Comparison of ENCODE assay signal across 8 mouse cellular contexts in genomic region chr6:125312581-125313355, GRCm38 (mm10). TPM values are rescaled to one million over a fixed set of nuclear protein-coding genes. Genes with fewer than 3 reads are reported as not detected.
DNase-seq lines count a peak whose midpoint lies in the region; ATAC-seq and TF ChIP-seq lines count a peak whose summit lies in the region.

No protein-coding gene starts in this region.

- peak overlapping the region; percentile 50 for H3K4me3 ChIP-seq in spleen, adult 2 months (ENCODE audit: extremely low read depth, insufficient read depth, insufficient read length)
- H3K4me3 ChIP-seq in forebrain, embryonic 15.5 days = peak overlapping the region; percentile 36
- peak overlapping the region; percentile 49 for H3K4me3 ChIP-seq in limb, embryonic 11.5 days (ENCODE audit: low read depth, low read length)
- peak overlapping the region; percentile 31 for H3K4me3 ChIP-seq in midbrain, postnatal 0 days (ENCODE audit: low read depth, low read length)

- 73% methylated on average over 22 of the region's 22 CpGs for WGBS in spleen, adult 2 months
- 72% methylated on average over 22 of the region's 22 CpGs for WGBS in forebrain, embryonic 15.5 days
- WGBS in limb, embryonic 11.5 days = 66% methylated on average over 22 of the region's 22 CpGs
- 64% methylated on average over 22 of the region's 22 CpGs for WGBS in midbrain, postnatal 0 days

- peaks cover 8% of the 10 kb centered on the region; the same call in 1 of the 2 replicates for H3K27me3 ChIP-seq in spleen, adult 2 months (ENCODE audit: control insufficient read depth, insufficient read depth, low read length)
- H3K27me3 ChIP-seq in forebrain, embryonic 15.5 days = no peaks in the 10 kb centered on the region
- H3K27me3 ChIP-seq in limb, embryonic 11.5 days (ENCODE audit: control insufficient read depth, insufficient read depth, low read length) = no peaks in the 10 kb centered on the region
- H3K27me3 ChIP-seq in midbrain, postnatal 0 days (ENCODE audit: insufficient read depth, low read length) = no peaks in the 10 kb centered on the region

- no peak overlapping the region for H3K27ac ChIP-seq in spleen, adult 2 months (ENCODE audit: insufficient read depth, low read length)
- H3K27ac ChIP-seq in forebrain, embryonic 15.5 days (replicated peaks) = no peak overlapping the region
- no peak overlapping the region for H3K27ac ChIP-seq in limb, embryonic 11.5 days (replicated peaks; ENCODE audit: low read depth, low read length)
- no peak overlapping the region for H3K27ac ChIP-seq in midbrain, postnatal 0 days (ENCODE audit: low read depth, low read length)

- H3K9me3 ChIP-seq in forebrain, embryonic 15.5 days = no peaks in the 10 kb centered on the region
- no peaks in the 10 kb centered on the region for H3K9me3 ChIP-seq in limb, embryonic 11.5 days (ENCODE audit: control insufficient read depth, low read length)
- no peaks in the 10 kb centered on the region for H3K9me3 ChIP-seq in midbrain, postnatal 0 days (ENCODE audit: low read length)

- H3K36me3 ChIP-seq in spleen, adult 2 months (ENCODE audit: control insufficient read depth, insufficient read depth, low read length) = no peaks in the 10 kb centered on the region
- H3K36me3 ChIP-seq in forebrain, embryonic 15.5 days = no peaks in the 10 kb centered on the region
- peaks cover 2% of the 10 kb centered on the region; the same call in 1 of the 2 replicates for H3K36me3 ChIP-seq in limb, embryonic 11.5 days (ENCODE audit: control insufficient read depth, insufficient read depth, low read length)
- H3K36me3 ChIP-seq in midbrain, postnatal 0 days (ENCODE audit: insufficient read depth, low read length) = no peaks in the 10 kb centered on the region

- peak overlapping the region; percentile 56 for H3K4me2 ChIP-seq in forebrain, embryonic 15.5 days (replicated peaks)
- H3K4me2 ChIP-seq in limb, embryonic 11.5 days (ENCODE audit: low read depth, severe bottlenecking) = peak overlapping the region; percentile 76
- peak overlapping the region; percentile 46 for H3K4me2 ChIP-seq in midbrain, postnatal 0 days (ENCODE audit: low read depth, low read length, poor library complexity, severe bottlenecking)

- no peak for TF ChIP-seq CTCF in spleen, adult 2 months (IDR thresholded peaks at IDR 0.05; ENCODE audit: extremely low read depth, insufficient read depth, insufficient read length, insufficient replicate concordance)
- TF ChIP-seq CTCF in midbrain, postnatal 0 days (IDR thresholded peaks at IDR 0.05) = no peak

- H3K9ac ChIP-seq in forebrain, embryonic 15.5 days (replicated peaks) = 0 out of 2 replicates have a peak overlapping the region, but pooled peaks have one; percentile 50
- peak overlapping the region; percentile 87 for H3K9ac ChIP-seq in limb, embryonic 11.5 days (ENCODE audit: low read length)
- H3K9ac ChIP-seq in midbrain, postnatal 0 days (replicated peaks; ENCODE audit: low read length, poor library complexity, severe bottlenecking) = peak overlapping the region; percentile 33; the same call in 1 of the 2 replicates

- no peaks in the 10 kb centered on the region for H3K4me1 ChIP-seq in spleen, adult 2 months (ENCODE audit: control insufficient read depth, insufficient read depth, insufficient read length)
- H3K4me1 ChIP-seq in forebrain, embryonic 15.5 days = peaks cover 16% of the 10 kb centered on the region
- peaks cover 16% of the 10 kb centered on the region for H3K4me1 ChIP-seq in limb, embryonic 11.5 days (ENCODE audit: control insufficient read depth, insufficient read depth, low read length)
- peaks cover 8% of the 10 kb centered on the region; the same call in 1 of the 2 replicates for H3K4me1 ChIP-seq in midbrain, postnatal 0 days (ENCODE audit: insufficient read depth, low read length)

- TF ChIP-seq POLR2A in spleen, adult 2 months (IDR thresholded peaks at IDR 0.05; ENCODE audit: low read depth, low read length) = no peak

- 0 out of 2 replicates have a peak, but pooled peaks have one; percentile 1 for ATAC-seq in forebrain, embryonic 15.5 days (replicated peaks)
- no peak for ATAC-seq in limb, embryonic 11.5 days (ENCODE audit: insufficient number of reproducible peaks, low FRiP score, low TSS enrichment, low read depth)
- ATAC-seq in midbrain, postnatal 0 days (ENCODE audit: low FRiP score) = no peak

- DNase-seq in spleen, adult 2 months (ENCODE audit: low read depth in 1 of 2, low spot score in 2 of 2) = no peak
- DNase-seq in spleen, postnatal 4 days (ENCODE audit: low spot score in 2 of 2) = no peak
- DNase-seq in limb, embryonic 11.5 days (ENCODE audit: low spot score) = peak; percentile 36
- no peak for DNase-seq in midbrain, postnatal 0 days (ENCODE audit: low spot score)
- DNase-seq in cerebellum, postnatal 14 days = no peak
- no peak for DNase-seq in cerebellum, adult 11 months
- DNase-seq in yolk sac, embryonic 10.5 days (ENCODE audit: low spot score) = no peak

RNA-seq across cellular contexts. Expression of gene Ltbr, which starts 0.9 kb away (rescaled TPM):
- polyA plus RNA-seq in spleen, adult 2 months (2012; rRNA removed) = 22.8 and 24.5 TPM in 2 replicates
- polyA plus RNA-seq in forebrain, embryonic 15.5 days (2015; fragmentation: Nextera tagmentation; extraction: Ambion mirVana) = 10.8 and 11.5 TPM in 2 replicates
- polyA plus RNA-seq in limb, embryonic 11.5 days (2014; fragmentation: Nextera tagmentation; extraction: Ambion mirVana) = 34.5 and 36.6 TPM in 2 replicates
- 24.4 TPM in 2 replicates for total RNA-seq in midbrain, postnatal 0 days (2014; rRNA removed)
- 14.5 and 15.7 TPM in 2 replicates for polyA plus RNA-seq in midbrain, postnatal 0 days (2015; fragmentation: Nextera tagmentation; extraction: Ambion mirVana)

RNA-seq across cellular contexts. Expression of gene Scnn1a, which starts 7.7 kb away (rescaled TPM):
- polyA plus RNA-seq in spleen, adult 2 months (2012; rRNA removed) = 1.5 and 2.1 TPM in 2 replicates
- polyA plus RNA-seq in forebrain, embryonic 15.5 days (2015; fragmentation: Nextera tagmentation; extraction: Ambion mirVana) = 0.20 and 0.25 TPM in 2 replicates
- 1.2 and 1.3 TPM in 2 replicates for polyA plus RNA-seq in limb, embryonic 11.5 days (2014; fragmentation: Nextera tagmentation; extraction: Ambion mirVana)
- total RNA-seq in midbrain, postnatal 0 days (2014; rRNA removed) = 1.5 and 1.8 TPM in 2 replicates
- 1.8 TPM in 2 replicates for polyA plus RNA-seq in midbrain, postnatal 0 days (2015; fragmentation: Nextera tagmentation; extraction: Ambion mirVana)

RNA-seq across cellular contexts. Expression of gene Tuba3a, which starts 26.9 kb away (rescaled TPM):
- polyA plus RNA-seq in spleen, adult 2 months (2012; rRNA removed) = not detected in 2 replicates
- polyA plus RNA-seq in forebrain, embryonic 15.5 days (2015; fragmentation: Nextera tagmentation; extraction: Ambion mirVana) = not detected in 2 replicates
- polyA plus RNA-seq in limb, embryonic 11.5 days (2014; fragmentation: Nextera tagmentation; extraction: Ambion mirVana) = 0.35 TPM in 1 of 2 replicates, not detected in the other
- total RNA-seq in midbrain, postnatal 0 days (2014; rRNA removed) = not detected in 2 replicates
- polyA plus RNA-seq in midbrain, postnatal 0 days (2015; fragmentation: Nextera tagmentation; extraction: Ambion mirVana) = not detected in 2 replicates

RNA-seq across cellular contexts. Expression of gene Tnfrsf1a, which starts 36.4 kb away (rescaled TPM):
- 51.3 and 63.7 TPM in 2 replicates for polyA plus RNA-seq in spleen, adult 2 months (2012; rRNA removed)
- 11.3 and 13.0 TPM in 2 replicates for polyA plus RNA-seq in forebrain, embryonic 15.5 days (2015; fragmentation: Nextera tagmentation; extraction: Ambion mirVana)
- 45.4 and 46.6 TPM in 2 replicates for polyA plus RNA-seq in limb, embryonic 11.5 days (2014; fragmentation: Nextera tagmentation; extraction: Ambion mirVana)
- 9.2 and 15.9 TPM in 2 replicates for total RNA-seq in midbrain, postnatal 0 days (2014; rRNA removed)
- 10.4 and 12.9 TPM in 2 replicates for polyA plus RNA-seq in midbrain, postnatal 0 days (2015; fragmentation: Nextera tagmentation; extraction: Ambion mirVana)

Comparison
In these comparisons a context has a peak if more than half of its experiments do, and no peak if none do; other contexts are left out.
1. H3K9ac ChIP-seq: peak in every context shown above with its lines; median percentile 87 in limb, embryonic 11.5 days; 50 in forebrain, embryonic 15.5 days; 33 in midbrain, postnatal 0 days.